Mouse (Mus musculus) ES-E14 (cell line): ENCODE measurements at regions not wholly inside any gene's neighbourhood (a gene's known extent, or its start where the extent isn't known, plus 50 kb on each side); places are given as distances from the start of the nearest gene placed in this dataset.

Experiments
- DNase-seq: peaks from one replicate; pipeline ENCODE4 v3.0.0-alpha.2; 2013; ENCODE audit warnings: low read depth, low spot score
- H3K27ac ChIP-seq: 2 replicates; pipeline ENCODE4 v1.5.1; 2012; ENCODE audit warnings: low read depth, mild to moderate bottlenecking, low read length, moderate library complexity, mixed read lengths; ENCODE audit not compliant: poor library complexity, insufficient read depth, severe bottlenecking
- H3K36me3 ChIP-seq: 2 replicates; pipeline ENCODE4 v1.6.1; 2012; ENCODE audit warnings: mild to moderate bottlenecking, low read length, moderate library complexity, mixed read lengths; ENCODE audit not compliant: control insufficient read depth, poor library complexity, insufficient read depth, severe bottlenecking
- H3K4me1 ChIP-seq, 2 experiments: fragments of 150-350 bp in 1 of 2; sonication (generic) in 1 of 2; 2 replicates each; pipeline ENCODE4 v1.6.1; 2012; ENCODE audit warnings: low read length in 2 of 2, mild to moderate bottlenecking in 1 of 2, mixed read lengths in 1 of 2; ENCODE audit not compliant: control insufficient read depth in 2 of 2, insufficient read depth in 2 of 2, poor library complexity in 1 of 2
- H3K4me3 ChIP-seq, 2 experiments: fragments of 150-350 bp in 1 of 2; sonication (generic) in 1 of 2; 2 replicates each; pipeline ENCODE4 v1.5.1; 2012; ENCODE audit warnings: low read length in 2 of 2, low read depth in 1 of 2, mild to moderate bottlenecking in 1 of 2, mixed read lengths in 1 of 2; ENCODE audit not compliant: insufficient read depth in 1 of 2, poor library complexity in 1 of 2, severe bottlenecking in 1 of 2
- H3K9ac ChIP-seq: 2 replicates; pipeline ENCODE4 v1.6.1; 2012; ENCODE audit warnings: low read depth, mild to moderate bottlenecking, low read length, mixed read lengths; ENCODE audit not compliant: poor library complexity, insufficient read depth, severe bottlenecking
- H3K9me3 ChIP-seq: fragments of 150-350 bp; sonication (generic); 2 replicates; pipeline ENCODE4 v1.6.1; 2012; ENCODE audit warnings: low read depth, mild to moderate bottlenecking, low read length; ENCODE audit not compliant: control insufficient read depth, insufficient read depth
- CHD2 ChIP-seq: IDR thresholded peaks from 2 replicates; pipeline ENCODE4 v1.6.1; 2014; ENCODE audit warnings: mild to moderate bottlenecking, low read depth, low read length, inconsistent platforms
- HCFC1 ChIP-seq: IDR thresholded peaks from 2 replicates; pipeline ENCODE4 v1.6.1; 2012; ENCODE audit warnings: low read length, inconsistent platforms, borderline replicate concordance; ENCODE audit not compliant: insufficient read depth
- MAFK ChIP-seq: IDR thresholded peaks from 2 replicates; pipeline ENCODE4 v1.6.1; 2014; ENCODE audit warnings: mild to moderate bottlenecking, low read depth, low read length, inconsistent platforms; ENCODE audit not compliant: insufficient read depth
- ZC3H11A ChIP-seq: IDR thresholded peaks from 2 replicates; pipeline ENCODE4 v1.6.1; 2012; ENCODE audit warnings: low read depth, mild to moderate bottlenecking, inconsistent platforms, low read length, borderline replicate concordance
- ZNF384 ChIP-seq: IDR thresholded peaks from 2 replicates; pipeline ENCODE4 v1.6.1; 2012; ENCODE audit warnings: low read depth, low read length, inconsistent platforms
- in situ Hi-C, 2 experiments: fragments of 600-800 bp; cut with MboI; formaldehyde crosslinking; loops; one replicate each; pipeline ENCODE4 v1.15.1; 2025; ENCODE audit warnings: low sequenced_read_pairs in 2 of 2, inconsistent platforms in 1 of 2; ENCODE audit not compliant: unreplicated experiment in 2 of 2

- TF ChIP-seq ZC3H11A, result no peak
- H3K27ac ChIP-seq, result no peak overlapping the region
- H3K4me1 ChIP-seq, result peaks cover 0 to 12% of the 10 kb centered on the region in 2 experiments; a peak in 2 of 4 replicates
- DNase-seq, result no peak
- H3K36me3 ChIP-seq, result no peaks in the 10 kb centered on the region
- no peaks in the 10 kb centered on the region for H3K9me3 ChIP-seq
- in situ Hi-C loops, result no loop called here
- H3K9ac ChIP-seq, result 0 out of 2 replicates have a peak overlapping the region, but pooled peaks have one; percentile 12
- no peak overlapping the region for H3K4me3 ChIP-seq
Measured at GRCm38 (mm10) chr2:172643860-172644259, 94.5 kb downstream of the Tfap2c start.

GRCm38 (mm10) chr2:172644451-172644850 is 95.1 kb downstream of the Tfap2c start:
- Histone ChIP-seq H3K9me3 (no peaks in the 10 kb centered on the region), H3K9ac (no peak overlapping the region), H3K4me3 (no peak overlapping the region), H3K36me3 (no peaks in the 10 kb centered on the region), H3K4me1 (peaks cover 0 to 12% of the 10 kb centered on the region in 2 experiments; a peak in 2 of 4 replicates), H3K27ac (no peak overlapping the region)
- in situ Hi-C loops, result no loop called here
- TF ChIP-seq CHD2 (no peak), HCFC1 (no peak), ZC3H11A (no peak), ZNF384 (no peak), MAFK (no peak)
- DNase-seq, result no peak

- Histone ChIP-seq H3K36me3 (no peaks in the 10 kb centered on the region), H3K4me1 (peaks cover 0 to 12% of the 10 kb centered on the region in 2 experiments; a peak in 2 of 4 replicates), H3K9me3 (no peaks in the 10 kb centered on the region), H3K27ac (no peak overlapping the region), H3K4me3 (no peak overlapping the region), H3K9ac (no peak overlapping the region)
- in situ Hi-C loops, result no loop called here
- DNase-seq, result no peak
- no peak for TF ChIP-seq MAFK
- TF ChIP-seq ZC3H11A, result no peak
- TF ChIP-seq HCFC1, result no peak
- TF ChIP-seq ZNF384, result no peak
- TF ChIP-seq CHD2, result no peak
Measured at GRCm38 (mm10) chr2:172648072-172648471, 98.7 kb downstream of the Tfap2c start.

GRCm38 (mm10) chr2:172660479-172660878 is 111.1 kb downstream of the Tfap2c start:
- Histone ChIP-seq H3K27ac (no peak overlapping the region), H3K4me1 (peaks cover 1 to 11% of the 10 kb centered on the region in 2 experiments; a peak in 1 of 4 replicates), H3K4me3 (no peak overlapping the region), H3K9ac (no peak overlapping the region), H3K36me3 (no peaks in the 10 kb centered on the region), H3K9me3 (no peaks in the 10 kb centered on the region)
- TF ChIP-seq ZNF384, result no peak
- TF ChIP-seq ZC3H11A, result no peak
- no peak for TF ChIP-seq HCFC1
- TF ChIP-seq CHD2, result no peak
- no peak for TF ChIP-seq MAFK
- no peak for DNase-seq
- in situ Hi-C loops, result no loop called here

- in situ Hi-C loops, result no loop called here
- H3K9ac ChIP-seq, result no peak overlapping the region
- DNase-seq, result no peak
- H3K9me3 ChIP-seq, result no peaks in the 10 kb centered on the region
- TF ChIP-seq ZNF384 (no peak), CHD2 (no peak), ZC3H11A (no peak), MAFK (no peak), HCFC1 (no peak)
- H3K36me3 ChIP-seq, result no peaks in the 10 kb centered on the region
- H3K27ac ChIP-seq, result no peak overlapping the region
- peaks cover 1 to 11% of the 10 kb centered on the region in 2 experiments; a peak in 1 of 4 replicates for H3K4me1 ChIP-seq
- H3K4me3 ChIP-seq, result no peak overlapping the region
Measured at GRCm38 (mm10) chr2:172660916-172661315, 111.5 kb downstream of the Tfap2c start.
